8 mouse cellular contexts compared by ENCODE assay signal in the genomic region with DNA sequence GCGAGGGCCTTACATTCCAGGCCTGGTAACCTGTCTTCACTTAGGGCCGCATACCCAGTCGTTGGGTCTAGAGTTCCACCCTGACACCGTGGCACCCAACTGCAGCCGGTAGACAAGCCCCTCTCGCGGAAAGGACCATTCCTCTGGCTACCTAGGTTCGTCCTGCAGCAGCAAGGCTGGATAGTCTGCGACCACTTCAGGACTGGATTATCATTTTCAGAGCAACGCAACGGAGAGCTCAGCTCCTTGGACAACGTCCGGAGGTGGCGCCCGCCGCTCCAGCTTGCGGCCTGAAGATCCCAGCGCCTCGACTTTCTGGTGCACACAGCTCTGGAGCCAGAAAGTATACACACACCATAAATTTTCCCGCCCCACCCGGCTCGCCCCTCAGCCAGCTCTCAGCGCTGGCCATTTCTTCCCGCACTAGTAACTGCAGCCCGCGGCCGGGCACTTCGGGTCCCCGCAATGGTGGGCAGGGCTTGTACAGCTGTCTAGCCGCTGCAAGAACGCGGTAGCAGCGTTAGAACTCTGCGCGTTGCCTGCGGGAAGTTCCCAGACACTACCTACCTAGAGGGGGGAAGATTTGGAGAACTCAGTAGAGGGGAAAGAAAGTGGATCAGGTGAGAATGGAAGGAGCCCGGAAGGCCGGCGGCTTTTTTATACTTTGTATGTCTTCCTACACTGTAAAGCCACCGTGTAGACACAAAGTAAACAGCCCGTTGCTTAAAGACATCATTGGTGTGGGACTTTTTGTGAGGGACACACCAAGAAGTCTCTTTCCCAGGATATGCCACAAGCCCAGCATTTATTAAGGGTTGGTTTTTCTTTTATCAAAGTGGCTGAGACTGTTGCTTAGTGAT. TPM values are rescaled to one million over a fixed set of nuclear protein-coding genes. Genes with fewer than 3 reads are reported as not detected.
DNase-seq lines count a peak whose midpoint lies in the region; ATAC-seq and TF ChIP-seq lines count a peak whose summit lies in the region.

No protein-coding gene starts in this region.

- no peak overlapping the region for H3K9ac ChIP-seq in hindbrain, embryonic 11.5 days (ENCODE audit: low read depth, low read length)
- no peak overlapping the region for H3K9ac ChIP-seq in hindbrain, embryonic 14.5 days
- H3K9ac ChIP-seq in intestine, embryonic 14.5 days (ENCODE audit: low read length): no peak overlapping the region
- no peak overlapping the region for H3K9ac ChIP-seq in midbrain, embryonic 14.5 days (replicated peaks; ENCODE audit: low read length)

- no peak for TF ChIP-seq POLR2A in cerebellum, adult 2 months (IDR thresholded peaks at IDR 0.05; ENCODE audit: borderline replicate concordance, insufficient read depth, low read length)

- TF ChIP-seq CTCF in cerebellum, adult 2 months (IDR thresholded peaks at IDR 0.05; ENCODE audit: borderline replicate concordance, insufficient read depth, low read depth, low read length): no peak

- H3K9me3 ChIP-seq in hindbrain, embryonic 11.5 days (ENCODE audit: control insufficient read depth, low read length): no peaks in the 10 kb centered on the region
- no peaks in the 10 kb centered on the region for H3K9me3 ChIP-seq in hindbrain, embryonic 14.5 days (ENCODE audit: control insufficient read depth, low read length)
- H3K9me3 ChIP-seq in intestine, embryonic 14.5 days (ENCODE audit: control insufficient read depth, low read length): no peaks in the 10 kb centered on the region
- H3K9me3 ChIP-seq in midbrain, embryonic 14.5 days (ENCODE audit: control insufficient read depth, low read length): no peaks in the 10 kb centered on the region

- DNase-seq in hindbrain, embryonic 11.5 days (ENCODE audit: low spot score): peak; percentile 59
- DNase-seq in hindbrain, embryonic 14.5 days (ENCODE audit: low spot score): no peak
- peak; percentile 55 for DNase-seq in embryo, embryonic 9.5 days (ENCODE audit: extremely low spot score)
- peak; percentile 76 for DNase-seq in intestine, embryonic 14.5 days (ENCODE audit: low spot score)
- DNase-seq in midbrain, embryonic 14.5 days: no peak
- DNase-seq in spleen, postnatal 4 days (ENCODE audit: low spot score in 2 of 2): no peak
- DNase-seq in cerebellum, adult 2 months: no peak
- DNase-seq in thymus, postnatal 25 days: no peak

- H3K36me3 ChIP-seq in hindbrain, embryonic 11.5 days (ENCODE audit: control insufficient read depth, insufficient read depth, low read length): no peaks in the 10 kb centered on the region
- no peaks in the 10 kb centered on the region for H3K36me3 ChIP-seq in hindbrain, embryonic 14.5 days (replicated peaks; ENCODE audit: control insufficient read depth, insufficient read depth)
- H3K36me3 ChIP-seq in intestine, embryonic 14.5 days (ENCODE audit: control insufficient read depth, insufficient read depth, low read length): no peaks in the 10 kb centered on the region
- no peaks in the 10 kb centered on the region for H3K36me3 ChIP-seq in midbrain, embryonic 14.5 days (ENCODE audit: control insufficient read depth, insufficient read depth, low read length)

- no peaks in the 10 kb centered on the region; the same call in 1 of the 2 replicates for H3K4me1 ChIP-seq in hindbrain, embryonic 11.5 days (replicated peaks; ENCODE audit: control insufficient read depth, insufficient read depth, low read length)
- H3K4me1 ChIP-seq in hindbrain, embryonic 14.5 days (replicated peaks; ENCODE audit: control insufficient read depth, insufficient read depth, low read length): no peaks in the 10 kb centered on the region
- peaks cover 15% of the 10 kb centered on the region; the same call in 1 of the 2 replicates for H3K4me1 ChIP-seq in intestine, embryonic 14.5 days (replicated peaks; ENCODE audit: control insufficient read depth, insufficient read depth, low read length)
- H3K4me1 ChIP-seq in midbrain, embryonic 14.5 days (ENCODE audit: control insufficient read depth, insufficient read depth, low read length): no peaks in the 10 kb centered on the region
- H3K4me1 ChIP-seq in cerebellum, adult 2 months (ENCODE audit: control insufficient read depth, insufficient read depth, low read length): no peaks in the 10 kb centered on the region

- no peak overlapping the region for H3K4me3 ChIP-seq in hindbrain, embryonic 11.5 days (ENCODE audit: low read depth, low read length)
- H3K4me3 ChIP-seq in hindbrain, embryonic 14.5 days (replicated peaks; ENCODE audit: low read length): no peak overlapping the region
- H3K4me3 ChIP-seq in intestine, embryonic 14.5 days (ENCODE audit: low read depth, low read length): peak overlapping the region; percentile 21
- no peak overlapping the region for H3K4me3 ChIP-seq in midbrain, embryonic 14.5 days (replicated peaks; ENCODE audit: low read depth, low read length)
- no peak overlapping the region for H3K4me3 ChIP-seq in cerebellum, adult 2 months (replicated peaks; ENCODE audit: insufficient read depth, low read depth, low read length)

- no peak for ATAC-seq in hindbrain, embryonic 11.5 days (ENCODE audit: low FRiP score)
- ATAC-seq in hindbrain, embryonic 14.5 days (ENCODE audit: low FRiP score): no peak
- no peak for ATAC-seq in intestine, embryonic 14.5 days (replicated peaks; ENCODE audit: low FRiP score, low TSS enrichment, low read depth)
- no peak for ATAC-seq in midbrain, embryonic 14.5 days (ENCODE audit: low FRiP score, low TSS enrichment)

- under 1% methylated on average over 41 of the region's 41 CpGs for WGBS in hindbrain, embryonic 11.5 days
- 1% methylated on average over 41 of the region's 41 CpGs for WGBS in hindbrain, embryonic 14.5 days
- WGBS in intestine, embryonic 14.5 days: 5% methylated on average over 41 of the region's 41 CpGs
- under 1% methylated on average over 41 of the region's 41 CpGs for WGBS in midbrain, embryonic 14.5 days
- 2% methylated on average over 41 of the region's 41 CpGs for WGBS in cerebellum, adult 2 months

- peaks cover 90% of the 10 kb centered on the region for H3K27me3 ChIP-seq in hindbrain, embryonic 11.5 days (ENCODE audit: control insufficient read depth, insufficient read depth, low read length)
- H3K27me3 ChIP-seq in hindbrain, embryonic 14.5 days (ENCODE audit: control insufficient read depth, insufficient read depth, low read length): peaks cover 100% of the 10 kb centered on the region
- peaks cover 72% of the 10 kb centered on the region for H3K27me3 ChIP-seq in intestine, embryonic 14.5 days (replicated peaks; ENCODE audit: control insufficient read depth, insufficient read depth, low read length)
- H3K27me3 ChIP-seq in midbrain, embryonic 14.5 days (ENCODE audit: control insufficient read depth, insufficient read depth, low read length): peaks cover 95% of the 10 kb centered on the region
- H3K27me3 ChIP-seq in cerebellum, adult 2 months (ENCODE audit: control insufficient read depth, insufficient read depth, low read length): peaks cover 18% of the 10 kb centered on the region

- no peak overlapping the region for H3K27ac ChIP-seq in hindbrain, embryonic 11.5 days (ENCODE audit: low read depth, low read length)
- H3K27ac ChIP-seq in hindbrain, embryonic 14.5 days: no peak overlapping the region
- H3K27ac ChIP-seq in intestine, embryonic 14.5 days (ENCODE audit: low read depth): no peak overlapping the region
- no peak overlapping the region for H3K27ac ChIP-seq in midbrain, embryonic 14.5 days (replicated peaks; ENCODE audit: low read depth, low read length)
- no peak overlapping the region for H3K27ac ChIP-seq in cerebellum, adult 2 months (ENCODE audit: insufficient read depth, low read length)

- H3K4me2 ChIP-seq in hindbrain, embryonic 11.5 days (replicated peaks; ENCODE audit: low read depth, low read length): no peak overlapping the region
- no peak overlapping the region for H3K4me2 ChIP-seq in hindbrain, embryonic 14.5 days (replicated peaks)
- peak overlapping the region; percentile 54 for H3K4me2 ChIP-seq in intestine, embryonic 14.5 days (ENCODE audit: low read length)
- H3K4me2 ChIP-seq in midbrain, embryonic 14.5 days (ENCODE audit: low read length): 0 out of 2 replicates have a peak overlapping the region, but pooled peaks have one; percentile 8

RNA-seq across cellular contexts. Expression of gene Hlx, which starts 13.9 kb away (rescaled TPM):
- polyA plus RNA-seq in hindbrain, embryonic 11.5 days (2014; fragmentation: Nextera tagmentation; extraction: Ambion mirVana): 3.9 and 4.1 TPM in 2 replicates
- 2.0 and 2.8 TPM in 2 replicates for polyA plus RNA-seq in hindbrain, embryonic 14.5 days (2014; fragmentation: Nextera tagmentation; extraction: Ambion mirVana)
- polyA plus RNA-seq in intestine, embryonic 14.5 days (2014; fragmentation: Nextera tagmentation; extraction: Ambion mirVana): 49.3 and 53.4 TPM in 2 replicates
- polyA plus RNA-seq in midbrain, embryonic 14.5 days (2014; fragmentation: Nextera tagmentation; extraction: Ambion mirVana): 0.35 and 1.2 TPM in 2 replicates
- 0.60 and 1.1 TPM in 2 replicates for polyA plus RNA-seq in cerebellum, adult 2 months (2012; rRNA removed)

Comparison
In these comparisons a context has a peak if more than half of its experiments do, and no peak if none do; other contexts are left out.
1. DNase-seq: peak in hindbrain, embryonic 11.5 days (single experiment), embryo, embryonic 9.5 days (single experiment) and intestine, embryonic 14.5 days (single experiment); none in hindbrain, embryonic 14.5 days (single experiment), midbrain, embryonic 14.5 days (single experiment), spleen, postnatal 4 days (0 of 2), cerebellum, adult 2 months (0 of 2) and thymus, postnatal 25 days (single experiment).
2. H3K4me2 ChIP-seq: peak in intestine, embryonic 14.5 days (single experiment) and midbrain, embryonic 14.5 days (single experiment); none in hindbrain, embryonic 11.5 days (single experiment) and hindbrain, embryonic 14.5 days (single experiment).